Mouse (Mus musculus) kidney, postnatal 36 days (tissue): ENCODE measurements at regions not wholly inside any gene's neighbourhood (a gene's known extent, or its start where the extent isn't known, plus 50 kb on each side); places are given as distances from the start of the nearest gene placed in this dataset.

ENCODE experiments used
- DNase-seq, 2 experiments: peaks; one replicate each; pipeline ENCODE4 v3.0.0; 2021 to 2022; ENCODE audit warnings: mixed read lengths in 2 of 2

GRCm38 (mm10) chr10:17212551-17213309 lies 510.3 kb upstream of the Cited2 start:
- DNase-seq = peak in 1 of 2 experiments; percentile 4

DNA sequence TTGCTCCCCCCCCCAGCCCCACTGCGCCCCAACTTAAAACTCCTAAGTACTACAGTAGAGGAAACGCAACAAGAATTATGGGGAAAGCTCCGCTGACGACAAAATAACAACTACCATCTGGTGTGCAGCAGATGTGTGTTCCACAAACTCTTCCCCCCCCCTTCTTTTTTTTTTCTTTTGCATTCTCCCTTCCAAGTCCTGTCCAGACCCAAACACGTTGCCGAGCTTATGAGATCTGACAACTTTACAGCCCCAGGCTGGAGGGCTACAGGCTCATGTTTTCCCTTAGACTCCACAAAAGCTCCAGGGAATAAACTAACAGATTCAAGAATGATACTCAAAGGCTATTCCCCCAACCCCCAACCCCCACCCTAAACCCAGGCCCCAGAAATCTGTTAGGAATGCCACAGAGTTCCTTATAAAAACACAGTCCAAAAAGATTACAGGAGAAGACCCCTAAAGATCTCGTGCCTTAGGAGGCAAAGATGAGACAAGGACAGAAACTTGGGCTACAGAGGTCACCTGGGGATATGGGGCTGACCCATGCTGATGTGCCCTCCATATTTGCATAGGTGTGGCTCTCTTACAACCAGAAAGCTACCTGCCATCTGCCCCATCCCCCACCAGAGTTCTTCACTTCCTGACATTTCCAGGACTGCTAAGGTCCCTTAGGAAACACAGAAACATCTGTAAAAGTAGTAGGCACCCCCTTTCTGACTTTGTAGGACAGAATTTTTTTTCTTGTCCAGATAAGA lies 509.5 kb upstream of the Cited2 start:
- peak in 1 of 2 experiments; percentile 4 for DNase-seq

GRCm38 (mm10) chr10:17214065-17214440 lies 509.0 kb upstream of the Cited2 start:
- no peak for DNase-seq

GRCm38 (mm10) chr10:17215029-17215428 lies 508.0 kb upstream of the Cited2 start:
- no peak for DNase-seq

DNA sequence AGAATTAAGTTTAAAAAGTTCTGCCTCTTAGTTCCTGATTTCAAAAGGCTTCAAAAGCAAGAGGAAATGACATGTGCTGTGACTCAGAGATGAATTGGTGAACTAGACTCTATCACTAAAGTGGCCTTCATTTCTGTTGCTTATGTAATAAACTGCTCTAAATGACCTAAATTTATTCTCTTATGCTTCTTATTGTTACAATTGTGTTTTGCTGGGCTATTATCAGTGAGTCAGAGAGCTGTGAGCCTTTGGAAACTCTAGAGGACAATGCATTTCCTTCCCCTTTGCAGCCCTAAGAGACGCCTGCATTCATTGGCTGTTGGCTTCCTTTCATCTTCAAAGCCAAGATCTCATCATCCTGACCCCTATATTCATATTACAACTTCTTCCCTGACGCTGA lies 501.5 kb upstream of the Cited2 start:
- no peak for DNase-seq

DNA sequence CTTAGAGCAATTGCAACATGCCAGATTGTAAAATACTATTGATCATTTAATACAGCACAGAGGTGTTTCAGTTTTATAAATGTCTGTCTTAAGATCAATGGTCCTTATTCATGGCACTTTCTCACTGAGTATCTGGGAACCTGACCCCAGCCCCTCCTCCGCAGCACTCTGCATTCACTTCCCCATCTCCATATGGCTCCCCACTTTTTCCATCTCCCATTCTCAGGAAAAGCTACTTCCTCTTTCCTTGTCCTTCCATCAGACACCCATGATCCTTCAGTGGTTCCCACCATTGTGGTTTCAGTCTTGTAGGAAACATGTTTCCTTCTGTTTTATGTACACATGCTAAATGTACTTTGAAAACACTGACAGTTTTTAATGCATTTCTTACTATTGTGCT lies 497.3 kb upstream of the Cited2 start:
- DNase-seq = no peak

- DNase-seq = peak in 1 of 2 experiments; percentile 4
Observed at GRCm38 (mm10) chr10:17230040-17230818, 492.8 kb upstream of the Cited2 start.

DNA sequence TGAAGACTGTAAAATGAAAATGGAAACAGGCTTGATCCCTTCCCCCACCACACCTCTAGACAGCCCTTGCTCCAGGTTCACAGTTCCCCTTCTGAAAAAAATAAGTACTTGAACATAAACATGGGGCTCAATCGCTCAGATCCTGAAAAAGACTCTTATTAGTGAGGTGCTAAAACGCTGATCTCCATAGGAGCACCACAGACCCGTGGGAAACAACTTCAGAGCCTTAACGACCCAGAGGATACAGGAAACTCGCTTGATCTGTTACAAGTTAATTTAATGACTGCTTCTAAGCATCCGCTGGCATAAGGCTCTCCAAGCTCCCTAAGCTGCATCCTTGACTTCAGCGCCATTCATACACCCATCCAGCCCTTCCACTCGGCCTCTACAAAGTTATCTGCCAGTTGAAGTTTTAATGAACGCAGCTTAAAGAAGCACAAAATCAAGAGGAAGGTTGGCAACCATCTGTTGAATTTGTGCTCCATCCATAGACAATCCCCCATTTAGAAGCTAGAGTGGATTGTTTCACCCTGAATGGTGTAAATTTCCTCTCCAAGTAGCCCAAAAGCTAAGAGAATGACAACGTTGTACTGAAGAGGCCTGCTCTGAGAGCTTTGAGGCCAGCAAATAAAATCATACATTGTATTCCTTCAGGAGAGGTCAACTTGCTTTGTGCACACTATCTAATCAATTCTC lies 486.9 kb upstream of the Cited2 start:
- DNase-seq = no peak

- no peak for DNase-seq
Observed at GRCm38 (mm10) chr10:17236761-17237160, 486.3 kb upstream of the Cited2 start.

DNA sequence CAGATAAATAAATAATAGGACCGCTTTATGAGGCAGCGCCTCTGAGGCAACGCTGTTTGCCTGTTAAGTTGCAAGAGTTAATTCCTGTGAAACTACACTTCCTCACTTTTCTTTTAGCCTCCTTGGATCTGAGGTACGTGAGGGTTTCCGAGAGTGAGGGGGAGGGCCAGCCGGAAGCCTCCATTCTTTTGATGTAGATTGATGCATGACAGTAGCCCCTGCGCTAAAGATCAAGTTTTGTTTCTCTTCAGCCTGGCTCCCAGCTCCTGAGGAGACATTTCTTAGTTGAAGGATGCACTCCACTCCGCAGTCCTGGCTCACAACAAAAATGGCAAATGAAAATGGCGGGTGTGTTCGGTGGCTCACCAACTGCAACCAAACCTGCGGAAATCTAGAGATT lies 485.6 kb upstream of the Cited2 start:
- DNase-seq = no peak

- no peak for DNase-seq
Observed at GRCm38 (mm10) chr10:17237918-17238850, 484.8 kb upstream of the Cited2 start.

DNA sequence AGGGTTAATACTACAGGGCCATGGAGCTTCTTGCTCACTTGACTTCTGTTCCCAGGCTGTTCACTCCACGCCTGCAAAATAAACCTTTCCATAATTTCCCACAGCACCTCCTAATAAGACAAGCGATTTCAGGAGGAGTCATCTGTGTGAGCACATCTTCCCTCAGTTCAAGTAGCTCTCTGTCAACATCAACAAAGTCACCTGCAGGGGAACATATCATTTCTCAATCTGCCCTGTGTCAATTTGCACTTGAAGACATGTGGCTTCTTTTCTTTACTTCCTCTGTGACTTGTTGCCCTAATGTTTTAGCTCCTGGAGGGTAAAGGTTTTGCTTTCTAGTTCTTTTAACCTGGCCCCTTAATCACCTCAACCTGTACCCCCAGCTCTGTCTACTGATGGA lies 474.7 kb upstream of the Cited2 start:
- DNase-seq = no peak

DNA sequence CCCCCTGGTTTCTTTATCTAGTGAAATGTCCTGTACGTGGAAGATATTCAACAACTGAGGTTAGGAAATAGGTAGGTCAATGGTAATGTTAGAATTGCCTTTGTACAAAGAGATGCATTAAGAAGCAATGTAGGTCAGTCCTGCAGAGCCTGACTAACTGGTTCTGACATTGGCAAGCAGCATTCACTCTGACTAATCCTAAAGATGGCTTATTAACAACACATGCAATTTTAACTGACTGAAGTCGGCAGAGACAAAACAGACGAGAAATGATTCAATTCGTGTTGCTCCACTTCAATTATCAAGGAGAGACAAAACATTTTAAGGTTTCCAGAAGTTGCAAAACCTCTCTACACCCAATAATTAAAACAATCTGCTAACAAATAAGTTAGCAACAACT lies 470.0 kb upstream of the Cited2 start:
- DNase-seq = peak in 1 of 2 experiments; percentile 17

DNA sequence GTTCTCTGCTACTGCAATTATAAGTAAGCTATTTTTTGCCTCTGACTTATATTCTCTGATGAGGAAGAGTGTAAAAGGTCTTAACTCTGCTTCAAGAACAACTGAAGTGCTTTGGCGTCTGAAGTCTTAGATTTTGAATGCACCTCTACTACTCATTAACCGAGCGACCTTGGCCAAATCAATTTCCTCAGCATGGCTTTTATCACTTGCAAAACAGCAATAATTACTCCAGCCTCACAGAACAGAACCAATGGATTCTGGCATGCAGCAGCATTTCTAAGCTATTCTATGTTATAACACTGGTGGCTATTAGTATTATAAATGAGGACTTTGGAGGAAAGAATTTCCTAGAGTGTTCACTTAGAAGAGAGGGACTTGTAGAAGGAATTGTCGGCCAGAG lies 462.9 kb upstream of the Cited2 start:
- peak; percentile 24 to 27 for DNase-seq

DNA sequence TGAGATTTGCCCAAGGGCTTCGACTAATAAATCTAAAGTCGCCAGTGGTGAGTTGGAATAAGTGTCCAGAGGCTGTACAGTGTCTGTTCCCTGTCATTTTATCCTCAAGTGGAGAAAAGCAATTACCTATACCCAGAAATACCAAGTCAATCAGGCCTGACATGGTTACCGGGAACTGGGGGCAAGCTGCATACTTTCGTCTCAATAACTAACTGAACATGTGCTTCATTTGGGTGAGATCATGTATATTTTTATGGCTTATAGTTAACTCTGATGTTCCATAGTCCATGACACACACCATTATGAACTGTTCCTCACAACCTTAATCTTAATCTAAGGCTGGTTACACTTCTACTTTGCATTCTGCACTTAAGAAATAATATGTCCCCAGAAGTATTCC lies 462.4 kb upstream of the Cited2 start:
- DNase-seq = no peak

GRCm38 (mm10) chr10:17261192-17261824 lies 461.7 kb upstream of the Cited2 start:
- no peak for DNase-seq

DNA sequence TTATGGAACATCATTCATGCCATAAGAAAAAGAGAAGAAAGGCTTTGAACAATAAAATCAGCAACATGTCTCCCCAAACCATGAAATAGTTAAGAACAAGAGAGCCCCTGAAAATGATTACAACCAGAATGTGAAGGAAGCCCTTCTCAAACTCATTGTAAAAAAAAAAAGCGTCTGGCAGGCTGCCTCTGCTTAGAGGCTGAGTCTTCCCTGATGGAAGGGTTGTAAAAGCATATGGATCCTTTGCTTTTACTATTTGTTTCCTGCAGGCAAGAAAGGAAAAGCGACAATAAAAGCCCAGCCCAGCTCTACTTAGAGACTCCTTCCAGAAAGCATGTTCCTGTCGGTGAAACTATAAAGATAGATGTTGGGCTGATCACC lies 461.2 kb upstream of the Cited2 start:
- DNase-seq = no peak

GRCm38 (mm10) chr10:17272646-17273045 lies 450.4 kb upstream of the Cited2 start:
- no peak for DNase-seq

GRCm38 (mm10) chr10:17273855-17274254 lies 449.2 kb upstream of the Cited2 start:
- DNase-seq = no peak

GRCm38 (mm10) chr10:17275214-17275613 lies 447.8 kb upstream of the Cited2 start:
- no peak for DNase-seq

DNA sequence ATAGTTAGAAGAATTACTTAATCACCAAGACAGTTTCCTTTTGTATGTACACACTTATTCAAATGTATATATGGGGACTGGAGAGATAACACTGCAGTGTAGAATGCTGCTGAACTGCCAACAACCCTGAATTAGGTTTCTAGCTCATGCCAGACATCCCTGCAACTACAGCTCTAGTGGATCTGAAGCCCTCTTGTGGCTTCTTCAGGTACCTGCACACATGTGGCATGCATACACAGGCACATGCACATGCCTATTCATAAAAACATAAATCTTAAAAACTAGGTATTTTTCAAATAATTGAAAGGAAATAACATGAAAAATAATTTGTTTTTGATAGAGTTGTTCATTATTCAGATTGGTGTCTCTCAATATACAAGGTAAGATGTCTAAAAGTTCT lies 445.1 kb upstream of the Cited2 start:
- DNase-seq = no peak
